Mouse (Mus musculus): Measurements from ENCODE around the gene Sphkap. TPM values are rescaled to one million over a fixed set of nuclear protein-coding genes. Genes with fewer than 3 reads are reported as not detected.
A peak's percentile ranks its signal among the peaks of the same experiment; 100 is the strongest.

The Sphkap gene
- polyA plus RNA-seq, 1 experiment from 2014 or later = 0.10 TPM

DNA sequence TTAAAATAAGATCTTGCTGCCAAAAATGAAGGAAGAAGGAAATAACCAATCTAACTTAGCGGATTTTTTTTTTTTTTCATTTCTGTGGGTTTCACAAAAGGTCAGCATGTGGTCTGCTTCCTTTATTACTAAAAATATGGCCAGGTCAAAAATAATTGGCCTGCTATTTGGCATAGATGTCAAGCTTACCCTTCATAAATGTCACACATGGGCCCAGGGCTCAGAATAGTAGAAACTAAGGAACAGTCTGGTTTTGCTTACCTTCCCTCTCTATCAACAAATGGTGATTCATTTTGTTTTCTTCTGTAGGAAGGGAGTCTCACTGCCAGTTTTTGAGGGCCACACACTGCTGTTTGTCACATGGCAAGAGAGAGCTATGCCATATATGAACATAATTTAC lies 156.3 kb downstream of the Sphkap start:
- Histone ChIP-seq H3K36me3 (ENCODE audit: insufficient read depth, low read length) (no peaks in the 10 kb centered on the region), H3K27ac (ENCODE audit: low read length) (no peak overlapping the region), H3K27me3 (replicated peaks; ENCODE audit: insufficient read depth, low read length) (no peaks in the 10 kb centered on the region), H3K4me1 (ENCODE audit: insufficient read depth, low read depth, low read length) (no peaks in the 10 kb centered on the region), H3K9ac (replicated peaks; ENCODE audit: low read depth) (no peak overlapping the region), H3K4me2 (replicated peaks; ENCODE audit: low read depth, low read length) (no peak overlapping the region), H3K9me3 (ENCODE audit: low read length) (no peaks in the 10 kb centered on the region), H3K4me3 (ENCODE audit: low read depth, low read length) (no peak overlapping the region)
- ATAC-seq = no peak
- TF ChIP-seq EP300 (IDR thresholded peaks at IDR 0.05) = no peak
- TF ChIP-seq CTCF (IDR thresholded peaks at IDR 0.05) = no peak
- no peak for DNase-seq (ENCODE audit: low spot score)
- 84% methylated on average over 1 of the region's 1 CpGs for WGBS

DNA sequence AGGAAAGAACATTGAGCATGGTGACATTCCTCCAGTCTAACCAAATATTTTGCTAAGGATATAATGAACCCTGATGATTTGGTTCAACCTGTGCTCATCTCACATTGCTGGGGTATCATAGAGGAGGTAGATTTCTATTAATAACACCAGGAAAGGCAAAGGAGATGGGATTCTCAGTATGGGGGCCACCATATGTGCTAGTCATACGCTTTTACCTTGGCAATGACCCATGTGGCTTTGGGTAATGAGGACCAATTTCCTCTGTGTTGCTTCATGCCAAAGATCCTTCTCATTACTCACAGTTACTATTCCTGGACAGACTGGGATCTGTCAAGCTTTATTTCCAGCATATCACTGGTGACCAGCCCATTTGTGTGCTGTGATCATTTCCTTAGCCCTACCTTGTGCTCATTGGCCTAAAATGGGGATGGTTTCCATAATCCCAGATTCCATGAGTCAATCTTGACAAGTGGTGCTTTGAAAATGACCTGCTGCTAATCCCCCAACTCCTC lies 159.7 kb downstream of the Sphkap start:
- no peak for DNase-seq (ENCODE audit: low spot score)

DNA sequence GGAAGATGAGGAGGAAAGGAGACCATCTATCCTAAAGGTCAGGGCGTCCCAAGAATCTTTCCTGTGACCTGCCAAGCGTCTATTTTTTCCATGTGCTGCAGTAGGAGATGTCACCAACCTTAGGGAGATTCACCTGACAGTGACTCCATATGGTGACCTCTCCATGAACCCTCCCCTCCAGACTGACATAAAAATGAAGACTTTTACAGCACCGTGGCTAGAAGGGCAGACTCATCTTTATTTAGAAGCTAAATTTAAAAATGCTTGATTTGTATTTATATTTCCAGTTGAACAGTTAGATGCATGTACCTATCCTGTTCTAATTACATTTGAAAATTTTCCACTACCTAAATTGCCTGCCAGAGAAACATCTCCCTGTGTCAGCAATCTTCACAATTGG lies 180.1 kb downstream of the Sphkap start:
- no peak overlapping the region for H3K27ac ChIP-seq (ENCODE audit: low read length)
- no peak overlapping the region for H3K4me3 ChIP-seq (ENCODE audit: low read depth, low read length)
- no peaks in the 10 kb centered on the region for H3K36me3 ChIP-seq (ENCODE audit: insufficient read depth, low read length)
- no peaks in the 10 kb centered on the region for H3K27me3 ChIP-seq (replicated peaks; ENCODE audit: insufficient read depth, low read length)
- 60% methylated on average over 3 of the region's 3 CpGs for WGBS
- TF ChIP-seq CTCF (IDR thresholded peaks at IDR 0.05) (no peak), EP300 (IDR thresholded peaks at IDR 0.05) (no peak)
- no peak for DNase-seq (ENCODE audit: low spot score)
- H3K4me1 ChIP-seq (ENCODE audit: insufficient read depth, low read depth, low read length) = no peaks in the 10 kb centered on the region
- H3K9ac ChIP-seq (replicated peaks; ENCODE audit: low read depth) = no peak overlapping the region
- no peak for ATAC-seq
- no peaks in the 10 kb centered on the region for H3K9me3 ChIP-seq (ENCODE audit: low read length)
- H3K4me2 ChIP-seq (replicated peaks; ENCODE audit: low read depth, low read length) = no peak overlapping the region

More for the DNA sequence above, 159.7 kb downstream of the Sphkap start:
- 79% methylated on average over 1 of the region's 1 CpGs for WGBS
- Histone ChIP-seq H3K9me3 (ENCODE audit: low read length) (no peaks in the 10 kb centered on the region), H3K27ac (ENCODE audit: low read length) (no peak overlapping the region), H3K4me2 (replicated peaks; ENCODE audit: low read depth, low read length) (no peak overlapping the region), H3K36me3 (ENCODE audit: insufficient read depth, low read length) (no peaks in the 10 kb centered on the region), H3K4me1 (ENCODE audit: insufficient read depth, low read depth, low read length) (no peaks in the 10 kb centered on the region), H3K9ac (replicated peaks; ENCODE audit: low read depth) (no peak overlapping the region), H3K27me3 (replicated peaks; ENCODE audit: insufficient read depth, low read length) (no peaks in the 10 kb centered on the region), H3K4me3 (ENCODE audit: low read depth, low read length) (no peak overlapping the region)
- TF ChIP-seq EP300 (IDR thresholded peaks at IDR 0.05) (no peak), CTCF (IDR thresholded peaks at IDR 0.05) (no peak)
- ATAC-seq = no peak

DNA sequence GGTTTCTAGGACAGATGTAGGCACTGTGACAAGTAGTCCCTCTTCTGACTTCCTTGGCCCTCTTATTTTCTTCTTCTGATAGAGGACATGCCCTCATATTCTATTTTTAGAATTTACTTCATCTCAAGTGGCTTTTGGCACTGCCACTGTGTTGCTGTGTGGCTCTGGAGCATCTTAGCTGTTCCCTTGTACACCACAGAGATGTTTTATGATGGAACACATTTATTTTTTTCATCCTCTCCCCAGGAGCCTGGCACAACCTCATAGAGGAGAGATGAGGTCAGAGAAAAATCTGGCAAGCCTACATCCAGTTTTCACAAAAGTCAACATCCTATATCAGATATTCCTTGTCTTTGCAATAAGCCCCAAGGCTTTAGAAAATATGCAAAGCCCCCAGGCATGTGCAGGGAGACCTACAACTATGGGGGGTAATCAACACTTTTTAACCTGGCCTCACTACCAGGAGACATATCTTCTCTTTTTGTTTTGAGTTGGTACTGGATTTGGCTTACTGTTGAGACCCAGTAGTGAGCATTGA lies 183.5 kb downstream of the Sphkap start:
- H3K27me3 ChIP-seq (replicated peaks; ENCODE audit: insufficient read depth, low read length) = no peaks in the 10 kb centered on the region
- TF ChIP-seq CTCF (IDR thresholded peaks at IDR 0.05) = no peak
- no peak for TF ChIP-seq EP300 (IDR thresholded peaks at IDR 0.05)
- no peak overlapping the region for H3K9ac ChIP-seq (replicated peaks; ENCODE audit: low read depth)
- no peak for ATAC-seq
- H3K4me3 ChIP-seq (ENCODE audit: low read depth, low read length) = no peak overlapping the region
- no peaks in the 10 kb centered on the region for H3K4me1 ChIP-seq (ENCODE audit: insufficient read depth, low read depth, low read length)
- H3K27ac ChIP-seq (ENCODE audit: low read length) = no peak overlapping the region
- no peaks in the 10 kb centered on the region for H3K36me3 ChIP-seq (ENCODE audit: insufficient read depth, low read length)
- no peaks in the 10 kb centered on the region for H3K9me3 ChIP-seq (ENCODE audit: low read length)
- no peak for DNase-seq (ENCODE audit: low spot score)
- H3K4me2 ChIP-seq (replicated peaks; ENCODE audit: low read depth, low read length) = no peak overlapping the region

DNA sequence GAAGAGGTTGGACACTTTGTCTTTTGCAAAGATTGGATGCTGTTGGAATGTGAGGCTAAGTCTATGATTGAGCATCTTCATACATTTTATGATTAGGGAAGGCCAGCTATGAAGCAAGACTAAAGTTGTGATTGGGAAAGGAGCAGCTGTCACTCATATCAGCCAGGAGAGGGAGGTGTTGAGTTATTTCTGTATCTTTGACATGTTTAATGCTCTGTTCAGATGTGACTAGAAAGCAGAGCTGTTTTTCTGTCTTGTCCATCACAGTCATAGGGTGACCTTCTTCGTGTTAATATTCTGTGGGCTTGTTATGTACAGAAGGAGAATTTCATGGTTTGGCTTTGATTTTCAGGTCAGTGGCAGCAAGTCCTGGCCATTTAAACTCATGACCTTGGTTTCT lies 184.9 kb downstream of the Sphkap start:
- H3K27me3 ChIP-seq (replicated peaks; ENCODE audit: insufficient read depth, low read length) = no peaks in the 10 kb centered on the region
- ATAC-seq (no peak), DNase-seq (ENCODE audit: low spot score) (no peak)
- H3K36me3 ChIP-seq (ENCODE audit: insufficient read depth, low read length) = no peaks in the 10 kb centered on the region
- WGBS = 50% methylated on average over 1 of the region's 1 CpGs
- H3K4me1 ChIP-seq (ENCODE audit: insufficient read depth, low read depth, low read length) = no peaks in the 10 kb centered on the region
- no peak overlapping the region for H3K4me3 ChIP-seq (ENCODE audit: low read depth, low read length)
- H3K9ac ChIP-seq (replicated peaks; ENCODE audit: low read depth) = no peak overlapping the region
- H3K27ac ChIP-seq (ENCODE audit: low read length) = no peak overlapping the region
- no peaks in the 10 kb centered on the region for H3K9me3 ChIP-seq (ENCODE audit: low read length)
- TF ChIP-seq CTCF (IDR thresholded peaks at IDR 0.05) = peak; percentile 60
- no peak for TF ChIP-seq EP300 (IDR thresholded peaks at IDR 0.05)
- no peak overlapping the region for H3K4me2 ChIP-seq (replicated peaks; ENCODE audit: low read depth, low read length)

DNA sequence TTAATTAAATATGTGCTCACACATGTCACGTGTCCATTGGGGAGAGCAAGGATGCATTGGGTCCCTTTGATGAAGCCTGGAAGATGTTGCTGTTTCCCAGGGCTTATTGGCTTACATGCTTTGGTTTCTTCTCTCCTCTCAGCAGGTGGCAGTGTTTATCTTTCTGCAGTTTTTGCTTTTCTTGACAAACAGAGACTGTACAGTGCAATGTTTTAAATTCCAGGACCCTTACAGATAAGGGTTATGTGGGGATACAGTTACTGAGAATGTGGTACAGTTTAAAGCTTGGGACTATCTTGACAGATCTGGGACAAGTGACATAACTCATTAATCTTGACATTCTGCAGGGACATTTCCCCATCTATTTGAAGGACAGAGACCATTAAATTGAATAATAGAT lies 189.7 kb downstream of the Sphkap start:
- Histone ChIP-seq H3K27me3 (replicated peaks; ENCODE audit: insufficient read depth, low read length) (no peaks in the 10 kb centered on the region), H3K4me3 (ENCODE audit: low read depth, low read length) (no peak overlapping the region), H3K9ac (replicated peaks; ENCODE audit: low read depth) (no peak overlapping the region), H3K4me1 (ENCODE audit: insufficient read depth, low read depth, low read length) (no peaks in the 10 kb centered on the region), H3K4me2 (replicated peaks; ENCODE audit: low read depth, low read length) (no peak overlapping the region), H3K9me3 (ENCODE audit: low read length) (no peaks in the 10 kb centered on the region), H3K36me3 (ENCODE audit: insufficient read depth, low read length) (no peaks in the 10 kb centered on the region), H3K27ac (ENCODE audit: low read length) (no peak overlapping the region)
- 36% methylated on average over 1 of the region's 1 CpGs for WGBS
- TF ChIP-seq CTCF (IDR thresholded peaks at IDR 0.05) (peak; percentile 44), EP300 (IDR thresholded peaks at IDR 0.05) (no peak)
- DNase-seq (ENCODE audit: low spot score) (peak; percentile 4), ATAC-seq (no peak)

DNA sequence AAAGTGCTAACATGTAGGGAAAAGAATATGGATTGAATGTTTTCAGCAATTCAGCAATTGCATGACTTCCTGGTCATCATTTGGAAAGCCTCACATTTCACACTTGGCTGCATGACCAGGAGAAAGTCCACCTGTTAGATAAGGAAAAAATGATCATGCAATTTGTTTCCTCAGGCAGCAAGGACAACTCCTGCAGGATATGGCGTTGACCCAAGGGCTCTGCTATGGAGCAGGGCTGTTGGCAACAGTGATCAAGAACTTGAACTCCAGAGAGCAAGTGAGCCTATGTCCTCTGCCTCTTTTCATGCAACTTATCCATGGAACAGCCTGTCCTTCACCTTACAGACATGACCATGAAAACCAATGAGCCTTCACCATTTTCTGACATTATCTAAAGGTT lies 198.0 kb downstream of the Sphkap start:
- no peaks in the 10 kb centered on the region for H3K36me3 ChIP-seq (ENCODE audit: insufficient read depth, low read length)
- no peaks in the 10 kb centered on the region for H3K4me1 ChIP-seq (ENCODE audit: insufficient read depth, low read depth, low read length)
- ATAC-seq (no peak), DNase-seq (ENCODE audit: low spot score) (no peak)
- H3K27me3 ChIP-seq (replicated peaks; ENCODE audit: insufficient read depth, low read length) = no peaks in the 10 kb centered on the region
- H3K4me3 ChIP-seq (ENCODE audit: low read depth, low read length) = no peak overlapping the region
- H3K4me2 ChIP-seq (replicated peaks; ENCODE audit: low read depth, low read length) = no peak overlapping the region
- WGBS = 50% methylated on average over 1 of the region's 1 CpGs
- TF ChIP-seq EP300 (IDR thresholded peaks at IDR 0.05) (no peak), CTCF (IDR thresholded peaks at IDR 0.05) (no peak)
- no peak overlapping the region for H3K27ac ChIP-seq (ENCODE audit: low read length)
- no peak overlapping the region for H3K9ac ChIP-seq (replicated peaks; ENCODE audit: low read depth)
- H3K9me3 ChIP-seq (ENCODE audit: low read length) = no peaks in the 10 kb centered on the region

Other genes with a start within 250 kb of the Sphkap start
- gene Daw1, start 248.4 kb downstream of the Sphkap start, polyA plus RNA-seq (2015; fragmentation: Nextera tagmentation; extraction: Ambion mirVana) = 1.1 and 2.3 TPM in 2 replicates